Comparison of ENCODE assay signal across 1 mouse cellular context in the genomic region with DNA sequence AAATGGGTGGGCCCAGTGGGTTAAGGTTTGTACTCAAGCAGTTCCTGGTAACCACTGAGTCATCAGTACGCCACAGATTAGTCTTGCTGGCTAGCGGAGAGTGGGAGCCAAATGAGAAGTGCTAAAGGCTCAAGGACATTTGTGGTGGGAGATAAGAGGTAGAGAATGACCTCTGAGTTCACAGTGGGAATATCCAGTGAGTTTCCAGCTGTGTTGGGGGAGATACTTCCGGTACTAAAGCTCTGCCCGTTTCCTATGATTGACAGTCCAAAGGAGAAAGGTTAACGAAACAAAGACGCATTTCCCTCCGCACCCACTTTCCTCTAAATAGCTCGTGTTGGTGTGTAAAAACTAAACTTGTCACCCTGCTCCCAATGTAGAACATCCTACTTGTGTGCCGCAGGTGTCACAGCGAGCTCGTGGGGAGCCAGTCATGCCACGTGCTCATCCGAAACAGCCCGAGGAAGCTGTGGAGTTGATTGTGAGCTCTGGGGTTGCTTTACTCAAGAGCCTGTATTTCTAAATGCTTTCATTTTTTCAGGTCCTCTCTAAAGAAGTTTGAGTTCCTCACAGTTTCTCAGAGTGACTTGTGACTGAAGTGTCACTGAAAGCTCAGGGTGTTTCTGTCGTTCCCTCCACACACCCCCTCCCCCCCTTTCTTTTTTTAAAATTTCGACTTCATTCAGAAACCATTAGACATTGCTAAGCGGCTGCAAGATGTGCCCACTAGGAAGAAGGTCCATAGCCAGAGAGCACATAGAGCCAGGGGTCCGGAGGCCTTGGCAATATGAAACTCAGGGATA.
TF ChIP-seq lines count a peak whose summit lies in the region.

No protein-coding gene starts in this region.

TF ChIP-seq in MEL, 35 proteins besides CTCF, POLR2A, EP300 and RAD21 (continued from another document):
- TF ChIP-seq ZKSCAN1 (IDR thresholded peaks at IDR 0.05; ENCODE audit: low read depth, low read length) (no peak), KAT2A (conservative IDR thresholded peaks at IDR 0.05; ENCODE audit: low read depth, low read length) (peak; percentile 36; the same call in 1 of the 2 replicates), MAZ (IDR thresholded peaks at IDR 0.05; ENCODE audit: low read depth, low read length) (no peak), NRF1 (IDR thresholded peaks at IDR 0.05; ENCODE audit: insufficient read depth, low read depth, low read length, poor library complexity, severe bottlenecking) (no peak), MAX (IDR thresholded peaks at IDR 0.05; ENCODE audit: low read length) (peak; percentile 95), GATA1 (IDR thresholded peaks at IDR 0.05; ENCODE audit: low read depth, low read length) (peak; percentile 56), SIN3A (IDR thresholded peaks at IDR 0.05; ENCODE audit: low read length) (peak; percentile 75), POLR2AphosphoS5 (IDR thresholded peaks at IDR 0.05; ENCODE audit: borderline replicate concordance, low read depth, low read length) (no peak), SMC3 (IDR thresholded peaks at IDR 0.05; ENCODE audit: low read depth, low read length) (no peak), ELF1 (IDR thresholded peaks at IDR 0.05; ENCODE audit: low read depth, low read length) (peak; percentile 61; the same call in 1 of the 2 replicates), CHD2 (IDR thresholded peaks at IDR 0.05; ENCODE audit: low read length) (0 out of 2 replicates have a peak, but pooled peaks have one; percentile 60), POLR2AphosphoS2 (IDR thresholded peaks at IDR 0.05; ENCODE audit: low read length) (0 out of 2 replicates have a peak, but pooled peaks have one; percentile 66), MAFK (IDR thresholded peaks at IDR 0.05; ENCODE audit: borderline replicate concordance, low read depth, low read length) (no peak), TAL1 (IDR thresholded peaks at IDR 0.05; ENCODE audit: low read length) (peak; percentile 32)
